Mouse (Mus musculus) lung, adult 2 months (tissue): Measurements from ENCODE around the gene Med31.

ENCODE experiments used
- CTCF ChIP-seq: fragments of 200-500 bp; IDR thresholded peaks from 2 replicates; pipeline ENCODE4 v1.5.1; 2011; ENCODE audit warnings: mild to moderate bottlenecking, low read length, control low read depth; ENCODE audit not compliant: insufficient read depth
- POLR2A ChIP-seq: fragments of 200-500 bp; IDR thresholded peaks from 2 replicates; pipeline ENCODE4 v1.6.1; 2011; ENCODE audit warnings: low read depth, mild to moderate bottlenecking, control low read depth, low read length, borderline replicate concordance; ENCODE audit errors: extremely low read depth

DNA sequence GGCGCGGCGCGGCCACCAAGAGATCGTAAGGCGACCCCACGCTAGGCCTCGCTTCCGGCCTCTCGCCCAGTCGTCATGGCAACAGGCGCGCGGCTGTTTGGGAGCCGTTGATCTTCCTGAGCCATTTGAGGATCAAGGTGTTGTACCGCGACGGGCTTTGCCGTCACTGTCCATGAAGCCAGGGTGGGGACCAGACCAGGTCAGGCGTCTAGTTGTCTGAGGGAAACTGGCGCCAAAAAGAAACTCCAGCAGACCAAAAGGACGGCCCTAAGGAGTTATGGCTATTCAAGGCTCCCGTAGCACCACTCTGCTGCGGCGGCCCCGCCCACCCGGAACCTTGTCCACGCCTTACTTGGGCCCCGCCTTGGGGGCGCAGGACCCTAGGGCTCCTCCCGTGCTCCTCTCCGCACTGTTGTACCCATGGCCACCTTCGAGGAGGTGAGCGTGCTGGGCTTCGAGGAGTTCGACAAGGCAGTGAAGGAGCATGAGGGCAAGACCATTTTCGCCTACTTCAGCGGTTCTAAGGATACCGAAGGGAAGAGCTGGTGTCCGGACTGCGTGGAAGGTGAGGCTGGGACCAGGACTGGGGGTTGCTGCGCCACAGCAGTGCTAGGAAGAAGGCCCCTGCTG lies 8.1 kb downstream of the Med31 start, which contains the start of the genes 4933427D14Rik and Txndc17:
- TF ChIP-seq CTCF (no peak), POLR2A (peak; percentile 84; the same call in 1 of the 2 replicates)
